Mouse (Mus musculus) olfactory bulb, adult 2 months (tissue): ENCODE data around the gene Riox1.

Experiments
- CTCF ChIP-seq: fragments of 200-500 bp; IDR thresholded peaks from 2 replicates; pipeline ENCODE4 v1.5.1; 2012; ENCODE audit warnings: low read depth, mild to moderate bottlenecking, low read length, moderate library complexity; ENCODE audit not compliant: insufficient read depth
- POLR2A ChIP-seq: fragments of 200-500 bp; IDR thresholded peaks from 2 replicates; pipeline ENCODE4 v1.6.1; 2012; ENCODE audit warnings: mild to moderate bottlenecking, low read depth, low read length, moderate library complexity; ENCODE audit not compliant: insufficient read depth

GRCm38 (mm10) chr12:83987242-83987582 lies 36.8 kb downstream of the Riox1 start:
- TF ChIP-seq CTCF = no peak
- TF ChIP-seq POLR2A = no peak
